Mouse (Mus musculus) left cerebral cortex, adult 11 months (tissue): ENCODE measurements at regions not wholly inside any gene's neighbourhood (a gene's known extent, or its start where the extent isn't known, plus 50 kb on each side); places are given as distances from the start of the nearest gene placed in this dataset.

Experiments
- DNase-seq: peaks from one replicate; pipeline ENCODE4 v3.0.0; 2022; ENCODE audit warnings: low spot score

GRCm38 (mm10) chr7:136674159-136674558, 220.3 kb upstream of the Mgmt start:
- DNase-seq, result no peak

- DNase-seq, result no peak
These were observed 219.4 kb upstream of the Mgmt start for GRCm38 (mm10) chr7:136675041-136675440.

- DNase-seq, result no peak
These were observed 218.3 kb upstream of the Mgmt start for GRCm38 (mm10) chr7:136676104-136676503.

GRCm38 (mm10) chr7:136676987-136677545, 217.3 kb upstream of the Mgmt start:
- no peak for DNase-seq

GRCm38 (mm10) chr7:136689579-136689978, 204.8 kb upstream of the Mgmt start:
- DNase-seq, result no peak

- no peak for DNase-seq
These were observed 188.2 kb upstream of the Mgmt start for GRCm38 (mm10) chr7:136706246-136706645.

GRCm38 (mm10) chr7:136707200-136708003, 187.0 kb upstream of the Mgmt start:
- DNase-seq, result no peak

GRCm38 (mm10) chr7:136708004-136708435, 186.4 kb upstream of the Mgmt start:
- no peak for DNase-seq

- DNase-seq, result no peak
These were observed 183.8 kb upstream of the Mgmt start for GRCm38 (mm10) chr7:136710653-136711052.

GRCm38 (mm10) chr7:136712962-136713640, 181.3 kb upstream of the Mgmt start:
- DNase-seq, result no peak

GRCm38 (mm10) chr7:136727628-136728402, 166.6 kb upstream of the Mgmt start:
- DNase-seq, result no peak

GRCm38 (mm10) chr7:136742171-136742570, 152.2 kb upstream of the Mgmt start:
- no peak for DNase-seq

- DNase-seq, result no peak
These were observed 149.0 kb upstream of the Mgmt start for GRCm38 (mm10) chr7:136745412-136745811.

GRCm38 (mm10) chr7:136751477-136751876, 142.9 kb upstream of the Mgmt start:
- DNase-seq, result no peak

GRCm38 (mm10) chr7:136754821-136755220, 139.6 kb upstream of the Mgmt start:
- no peak for DNase-seq

GRCm38 (mm10) chr7:136765026-136765425, 129.4 kb upstream of the Mgmt start:
- no peak for DNase-seq

GRCm38 (mm10) chr7:136767231-136767630, 127.2 kb upstream of the Mgmt start:
- no peak for DNase-seq

GRCm38 (mm10) chr7:136780708-136781107, 113.7 kb upstream of the Mgmt start:
- DNase-seq, result no peak

GRCm38 (mm10) chr7:136791162-136791561, 103.3 kb upstream of the Mgmt start:
- no peak for DNase-seq

- DNase-seq, result no peak
These were observed 102.3 kb upstream of the Mgmt start for GRCm38 (mm10) chr7:136792131-136792530.

GRCm38 (mm10) chr7:136796415-136796814, 98.0 kb upstream of the Mgmt start:
- no peak for DNase-seq

- no peak for DNase-seq
These were observed 96.5 kb upstream of the Mgmt start for GRCm38 (mm10) chr7:136797780-136798435.
